Mouse (Mus musculus) heart, postnatal 36 days (tissue): Measurements from ENCODE around the gene Tns4. TPM values are rescaled to one million over a fixed set of nuclear protein-coding genes. Genes with fewer than 3 reads are reported as not detected.

Source experiments
- DNase-seq, 2 experiments: peaks; one replicate each; pipeline ENCODE4 v3.0.0; 2021 to 2022
- intact Hi-C: fragments of 180-260 bp; cut with DNase I; formaldehyde crosslinking; loops from one replicate; pipeline ENCODE4 v1.15.1; 2025
- total RNA-seq, 2 experiments: library from RNA; stranded (reverse); gene quantifications; 2 replicates each; pipeline ENCODE4 v1.2.3; 2021

The Tns4 gene
- total RNA-seq, 2 experiments from 2014 or later, result 0.27 to 0.36 TPM

DNA sequence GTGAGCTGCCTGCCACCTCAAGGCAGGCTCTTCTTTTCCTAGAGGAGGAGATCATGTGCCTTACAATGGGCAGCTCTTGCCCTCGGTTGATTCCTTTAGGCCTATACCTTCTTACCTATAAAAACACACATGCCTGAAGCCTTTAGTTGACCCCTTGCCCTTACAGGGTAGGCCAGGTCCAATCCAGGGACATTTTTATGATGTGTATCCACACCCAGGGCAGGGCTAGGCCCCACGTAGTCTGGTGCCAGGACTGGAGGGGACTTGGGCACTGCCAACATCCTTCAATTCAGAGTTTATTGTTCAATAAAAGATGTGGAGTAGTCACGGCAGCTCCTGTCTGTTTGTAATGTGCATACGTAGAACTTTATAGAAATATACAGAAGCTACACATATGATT, 7.3 kb upstream of the Tns4 start:
- no peak for DNase-seq
- intact Hi-C loops, result no loop called here

DNA sequence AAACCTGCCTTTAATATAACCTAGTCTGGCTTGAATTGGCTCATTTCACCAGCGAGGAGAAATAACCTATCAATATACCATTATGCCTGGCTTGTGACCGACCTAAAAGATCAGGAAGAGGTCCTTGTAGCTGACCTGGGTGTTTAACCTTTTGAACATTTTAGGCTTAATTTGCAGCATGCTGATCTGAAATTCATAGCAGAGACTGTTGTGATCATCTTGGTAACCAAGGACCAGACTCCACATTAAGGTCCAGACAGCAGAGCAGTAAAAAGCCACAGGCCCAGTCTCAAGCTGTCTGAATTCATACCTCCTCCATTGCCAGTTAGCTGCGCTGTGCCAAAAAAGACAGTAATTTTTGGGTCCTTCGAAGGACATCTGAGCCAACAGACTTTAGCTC, 6.7 kb upstream of the Tns4 start:
- no peak for DNase-seq
- intact Hi-C loops, result no loop called here

DNA sequence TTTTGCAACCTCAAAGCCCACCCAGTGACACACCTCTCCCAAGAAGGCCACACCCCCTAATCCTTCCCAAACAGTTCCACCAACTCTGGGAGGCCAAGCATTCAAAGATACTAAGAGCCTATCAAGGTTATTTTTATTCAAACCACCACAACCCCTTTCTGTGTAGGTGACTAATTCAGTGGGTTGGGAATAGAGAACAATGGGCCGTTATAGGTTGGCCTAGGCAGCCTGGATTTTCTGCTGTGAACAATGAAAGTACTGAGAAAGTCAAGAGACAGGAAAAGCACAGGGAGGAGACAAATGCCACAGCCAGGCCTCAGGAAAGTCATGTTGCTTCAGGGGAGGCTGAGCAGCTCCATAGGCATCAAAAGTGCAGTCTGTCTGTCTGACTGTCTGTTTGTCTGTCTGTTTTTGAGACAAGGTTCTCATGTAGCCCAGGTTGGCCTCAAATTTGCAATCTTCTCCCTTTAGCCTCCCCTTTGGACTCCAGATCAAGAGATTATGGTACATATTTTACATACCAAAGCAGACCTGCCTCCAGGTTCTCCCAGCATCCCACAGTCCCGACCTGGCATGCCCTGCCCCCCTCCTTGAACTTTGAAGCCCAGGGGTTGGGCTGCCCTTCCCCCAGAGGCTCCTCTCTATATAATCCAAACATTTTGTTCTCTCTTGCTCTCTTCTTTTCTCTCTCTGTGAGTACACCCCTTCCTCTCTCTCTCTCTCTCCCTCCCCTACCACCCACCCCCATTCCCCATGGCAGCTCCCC, 6.0 kb upstream of the Tns4 start:
- DNase-seq, result no peak
- intact Hi-C loops, result no loop called here

DNA sequence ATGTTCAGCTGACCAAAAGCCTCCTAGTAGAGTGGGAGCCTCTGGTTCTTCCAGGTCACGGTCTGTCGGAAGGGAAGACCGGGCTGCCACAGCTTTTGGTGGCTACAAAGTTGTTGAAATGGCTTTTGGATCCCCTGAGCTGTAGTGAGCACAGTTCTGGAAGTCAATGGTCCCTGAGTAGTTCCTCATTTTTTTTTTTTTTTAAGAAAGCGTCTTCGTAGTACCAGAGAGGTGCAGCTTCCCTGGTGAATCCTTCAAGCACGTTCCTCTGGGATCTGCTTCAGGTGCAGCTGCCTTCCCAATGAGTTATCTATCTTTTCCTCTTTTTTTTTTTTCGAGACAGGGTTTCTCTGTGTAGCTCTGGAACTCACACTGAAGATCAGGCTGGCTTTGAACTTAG, 4.6 kb upstream of the Tns4 start:
- DNase-seq, result no peak
- intact Hi-C loops, result no loop called here

DNA sequence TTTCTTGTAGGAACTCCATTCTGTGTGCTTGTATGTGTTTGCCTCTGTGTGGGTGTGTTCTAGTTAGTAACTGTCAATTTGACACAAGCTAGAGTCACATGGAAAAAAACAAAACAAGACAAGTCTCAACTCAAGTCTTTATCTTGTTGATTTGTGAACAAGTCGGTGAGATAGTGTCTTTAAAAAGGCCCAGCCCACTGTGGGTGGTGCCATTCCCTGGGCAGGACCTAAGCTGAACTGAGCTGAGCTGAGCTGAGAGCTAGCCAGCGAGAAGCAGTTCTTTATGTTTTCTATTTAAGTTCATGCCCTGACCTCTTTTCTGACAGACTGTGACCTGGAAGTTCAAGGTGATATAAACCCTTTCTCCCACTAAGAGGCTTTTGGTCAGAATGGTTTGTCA, 2.6 kb upstream of the Tns4 start:
- intact Hi-C loops, result no loop called here
- DNase-seq, result no peak

DNA sequence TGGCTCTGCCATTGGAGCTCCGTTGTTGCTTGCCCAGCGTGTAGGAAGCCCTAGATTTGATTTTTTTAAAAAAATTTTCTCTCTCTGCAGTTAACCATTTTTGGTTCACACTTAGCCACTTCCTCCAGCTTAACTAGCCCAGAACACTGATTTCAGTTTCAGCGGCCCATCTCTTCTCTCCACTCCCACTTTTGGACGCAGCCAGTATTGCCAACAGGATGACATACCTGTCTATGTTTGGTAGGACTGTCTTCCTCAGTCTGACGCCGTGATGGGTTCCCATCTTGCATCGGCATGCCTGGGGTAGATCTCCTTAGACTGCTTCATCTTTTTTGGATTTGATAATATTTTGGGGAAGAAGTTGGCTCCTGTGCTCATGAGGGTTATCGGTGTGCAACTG, 1.3 kb upstream of the Tns4 start:
- DNase-seq, result no peak
- intact Hi-C loops, result no loop called here

DNA sequence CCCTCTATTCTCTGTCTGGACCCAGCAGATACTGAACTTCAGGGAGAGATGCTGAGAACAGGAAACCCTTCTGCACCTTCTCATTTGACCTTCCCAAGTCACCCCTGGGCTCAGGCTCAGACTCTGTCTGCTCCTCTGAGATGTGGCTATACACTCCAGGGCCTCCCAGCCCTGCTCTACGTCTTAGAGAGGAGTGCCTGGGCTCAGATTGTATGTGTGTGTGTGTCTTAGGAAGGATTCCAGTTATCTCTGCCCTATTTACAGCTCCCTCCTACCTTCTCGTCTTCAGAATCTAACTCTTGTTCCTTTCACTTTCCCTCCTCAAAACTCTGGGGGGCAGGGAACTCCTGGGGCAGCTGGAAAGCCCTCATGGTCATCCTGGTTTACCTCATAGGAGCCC, 620 bp downstream of the Tns4 start:
- intact Hi-C loops, result no loop called here
- DNase-seq, result no peak

DNA sequence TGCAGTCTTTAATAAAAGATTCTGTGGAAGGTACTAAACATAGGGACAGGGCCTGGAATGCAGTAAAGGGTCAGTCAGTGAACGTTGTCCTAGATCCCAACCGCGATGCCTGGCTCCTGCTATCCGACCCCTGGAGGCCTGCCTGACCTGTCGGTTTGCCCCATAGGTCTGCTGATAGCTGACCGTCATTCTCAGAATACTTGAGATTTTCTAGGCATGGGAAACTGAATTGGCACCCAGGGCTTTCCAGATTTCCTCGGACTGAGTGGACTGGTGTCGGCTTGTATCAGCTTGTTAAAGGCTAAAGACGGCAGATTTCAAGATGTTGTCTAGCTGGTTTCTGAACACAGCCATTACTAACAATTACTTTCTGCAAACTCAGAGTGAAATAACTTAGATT, 4.7 kb downstream of the Tns4 start:
- intact Hi-C loops, result no loop called here
- DNase-seq, result no peak

DNA sequence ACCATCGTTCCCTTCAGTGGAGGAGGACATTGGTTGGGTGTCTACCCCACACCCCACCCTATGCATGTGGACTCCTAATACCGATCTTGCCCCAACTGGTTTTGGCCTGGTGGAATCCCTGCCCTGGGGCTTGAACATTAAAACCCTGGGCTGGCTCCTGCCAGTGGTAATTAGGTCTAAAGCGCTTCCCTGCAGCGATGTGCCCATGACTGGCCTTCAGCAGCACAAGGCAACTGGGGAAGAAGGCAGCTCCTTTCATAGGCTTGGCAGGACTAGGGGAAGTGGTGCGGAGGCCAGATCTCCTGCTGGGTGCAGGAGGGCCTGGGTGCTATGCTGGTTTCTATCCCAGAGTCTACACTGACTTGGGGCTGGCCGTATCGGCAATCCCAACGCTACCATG, 5.6 kb downstream of the Tns4 start:
- intact Hi-C loops, result no loop called here

DNA sequence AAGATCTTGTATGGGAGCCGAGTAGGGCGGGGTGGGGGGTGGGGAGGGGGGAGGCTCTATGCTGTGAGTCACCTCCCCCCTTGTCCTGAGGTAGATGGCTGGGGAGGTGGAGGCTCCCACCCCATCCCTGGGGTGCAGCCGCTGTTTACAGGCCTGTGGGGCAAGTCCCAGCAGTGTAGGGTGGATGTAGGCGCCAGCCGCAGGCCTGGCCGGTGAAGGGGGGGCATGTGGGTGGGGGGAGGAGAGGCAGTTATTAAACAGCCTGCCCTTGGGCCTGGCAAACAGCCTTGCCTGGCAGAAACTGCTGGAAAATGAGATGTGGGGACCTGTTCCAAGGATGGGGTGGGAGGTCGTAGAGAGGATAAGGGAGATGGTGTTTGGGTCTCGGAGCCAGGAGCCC, 7.0 kb downstream of the Tns4 start:
- no peak for DNase-seq
- intact Hi-C loops, result no loop called here

More for the DNA sequence above, 5.6 kb downstream of the Tns4 start:
- DNase-seq, result no peak

DNA sequence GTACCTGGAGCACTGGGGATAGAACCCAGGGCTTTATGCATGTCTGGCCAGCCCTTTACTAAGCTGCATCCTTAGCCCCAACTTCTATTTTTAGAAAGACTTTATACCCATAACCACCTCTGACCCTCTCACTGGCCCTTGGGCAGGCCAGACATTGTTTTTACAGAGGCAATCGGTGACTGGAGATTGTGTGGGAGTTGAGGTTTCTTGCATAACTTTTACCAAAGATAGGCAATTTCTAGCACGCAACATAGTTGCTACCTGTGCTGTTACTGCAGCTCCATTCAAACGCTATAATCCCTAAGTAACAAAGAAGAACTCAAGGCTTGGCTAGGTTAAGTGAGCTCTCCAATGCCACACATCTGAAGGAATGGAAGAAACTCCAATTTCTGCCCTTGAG, 7.5 kb downstream of the Tns4 start:
- intact Hi-C loops, result no loop called here
- DNase-seq, result no peak

DNA sequence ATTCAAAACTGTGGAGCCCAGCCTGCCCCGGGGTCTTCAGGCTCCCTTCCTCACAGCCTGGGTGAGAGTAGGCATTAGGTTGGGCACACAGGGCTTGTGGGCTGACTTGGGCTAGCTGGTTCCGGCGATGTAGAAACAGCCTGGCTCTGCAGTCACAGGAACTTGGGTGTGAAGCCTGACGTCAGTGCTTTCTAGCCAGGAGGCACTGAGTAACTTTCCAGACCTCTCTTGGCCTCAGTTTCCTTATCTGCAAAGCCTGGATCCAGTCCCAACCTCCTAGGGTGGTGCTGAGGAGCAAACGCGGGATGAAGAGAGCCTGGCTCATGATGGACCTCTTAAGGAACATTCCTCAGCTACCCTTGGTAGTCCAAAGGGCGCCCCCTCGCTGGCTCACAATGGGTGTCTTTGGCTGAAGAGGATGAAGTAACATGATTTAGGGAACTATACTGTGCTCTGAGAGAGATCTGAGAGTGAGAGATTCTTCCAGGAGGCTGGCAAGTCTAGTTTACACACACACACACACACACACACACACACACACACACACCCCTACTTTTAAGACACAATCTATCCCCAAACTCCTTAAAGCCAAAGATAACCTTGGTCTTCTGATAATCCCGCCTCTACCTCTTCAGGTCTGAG, 8.1 kb downstream of the Tns4 start:
- intact Hi-C loops, result no loop called here
- DNase-seq, result no peak

DNA sequence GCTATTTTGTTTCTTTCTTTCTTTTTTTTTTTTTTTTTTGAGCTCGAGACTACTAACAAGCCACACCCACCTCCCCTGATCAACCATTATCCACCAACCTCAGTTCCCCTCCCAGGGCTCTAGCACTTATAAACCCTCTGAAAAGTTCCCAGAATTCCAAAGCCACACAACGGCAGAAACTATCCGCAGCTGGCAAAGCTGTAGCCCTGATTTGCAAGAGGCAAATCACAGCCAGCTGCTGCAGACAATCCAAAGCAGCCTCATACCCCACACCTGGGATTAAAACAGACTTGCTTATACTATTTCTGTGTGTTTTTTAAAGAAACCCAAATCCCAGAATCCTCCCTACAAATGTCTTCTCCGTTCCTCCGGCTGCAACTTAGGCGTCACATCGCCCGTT, 11.2 kb downstream of the Tns4 start:
- intact Hi-C loops, result no loop called here
- DNase-seq, result no peak

DNA sequence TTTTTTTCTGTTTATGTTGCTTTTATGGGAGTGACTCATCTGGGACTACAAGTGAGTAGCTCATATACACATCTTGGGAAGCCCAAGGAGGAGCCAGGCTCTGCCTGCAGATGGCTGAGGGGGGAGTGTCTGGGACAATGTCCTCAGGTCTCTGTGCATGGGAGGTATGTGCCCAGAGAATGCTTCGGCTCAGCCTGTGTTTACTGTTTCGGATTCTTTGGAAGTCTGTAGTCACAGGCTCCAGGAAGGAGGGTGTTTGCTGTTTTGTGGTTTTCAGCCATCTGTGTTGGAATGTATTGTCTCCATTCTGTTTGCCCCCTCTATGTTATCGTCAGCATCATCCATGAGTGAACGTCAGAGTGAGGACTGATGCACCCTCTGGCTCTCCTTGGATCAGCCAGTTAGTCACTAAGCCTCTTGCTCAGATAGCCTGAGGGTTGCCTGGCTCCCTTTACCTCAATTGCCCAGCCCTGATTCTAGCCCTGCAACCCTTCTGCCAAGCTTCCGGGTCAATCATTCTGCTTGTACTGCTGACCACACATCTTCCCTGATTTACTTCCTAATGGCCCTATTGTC, 12.3 kb downstream of the Tns4 start:
- intact Hi-C loops, result no loop called here
- DNase-seq, result no peak

DNA sequence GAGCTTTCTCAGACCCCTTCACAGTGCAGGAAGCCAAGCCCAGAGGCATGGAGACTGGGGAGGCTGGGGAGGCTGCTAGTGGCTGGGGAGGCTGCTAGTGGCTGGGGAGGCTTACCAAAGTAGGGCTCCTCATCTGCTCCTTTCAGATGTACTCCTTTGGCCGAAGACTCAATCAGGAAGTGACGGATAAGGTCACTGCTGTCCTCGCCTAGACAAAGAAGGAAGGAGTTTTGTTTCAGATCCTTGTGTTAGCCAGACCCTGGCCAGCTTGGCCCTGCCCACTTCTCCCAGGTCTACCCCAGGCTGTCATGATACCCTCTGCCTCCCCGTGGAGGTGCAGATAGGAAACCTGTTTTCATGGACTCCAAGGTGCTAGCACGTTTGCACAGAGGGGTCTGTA, 15.3 kb downstream of the Tns4 start:
- intact Hi-C loops, result no loop called here

DNA sequence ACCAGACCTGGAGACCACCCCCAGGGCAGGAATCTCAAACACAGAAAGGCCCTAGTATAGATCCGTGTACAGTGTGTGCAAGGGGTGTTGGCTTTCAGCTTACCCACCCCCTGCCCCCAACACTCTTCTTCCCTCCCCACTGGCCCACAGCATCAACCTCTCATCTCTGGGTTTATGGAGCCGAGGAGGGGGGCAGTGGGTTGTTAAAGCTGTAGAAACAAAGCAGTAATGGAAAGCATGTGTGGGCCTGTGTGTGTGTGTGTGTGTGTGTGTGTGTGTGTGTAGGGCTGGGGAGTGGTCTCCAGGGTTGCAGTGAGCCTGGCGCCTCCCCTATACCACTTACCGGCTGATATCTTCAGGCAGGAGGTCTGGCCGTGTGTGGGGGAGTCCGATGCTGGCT, 17.2 kb downstream of the Tns4 start:
- intact Hi-C loops, result no loop called here

More for the DNA sequence above, 15.3 kb downstream of the Tns4 start:
- no peak for DNase-seq

DNA sequence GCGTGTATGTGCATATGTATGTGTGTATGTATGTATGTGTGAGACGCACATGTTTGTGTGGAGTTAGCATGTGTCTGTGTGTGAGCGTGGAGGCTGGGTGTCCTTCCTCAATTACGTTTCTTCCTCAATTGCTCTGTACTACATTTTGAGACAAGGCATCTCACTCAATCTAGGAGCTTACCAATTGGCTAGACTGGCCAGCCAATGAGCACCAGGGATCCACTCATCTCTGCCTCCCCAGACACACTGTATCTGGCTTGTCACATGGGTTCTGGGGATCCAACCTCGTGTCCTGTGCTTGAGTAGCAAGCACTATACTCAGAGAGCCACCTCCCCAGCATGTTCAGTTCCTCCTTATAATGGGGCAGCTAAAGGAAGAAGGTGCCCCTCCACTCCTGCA, 20.7 kb downstream of the Tns4 start:
- intact Hi-C loops, result no loop called here
- DNase-seq, result no peak

More for the DNA sequence above, 17.2 kb downstream of the Tns4 start:
- DNase-seq, result no peak

DNA sequence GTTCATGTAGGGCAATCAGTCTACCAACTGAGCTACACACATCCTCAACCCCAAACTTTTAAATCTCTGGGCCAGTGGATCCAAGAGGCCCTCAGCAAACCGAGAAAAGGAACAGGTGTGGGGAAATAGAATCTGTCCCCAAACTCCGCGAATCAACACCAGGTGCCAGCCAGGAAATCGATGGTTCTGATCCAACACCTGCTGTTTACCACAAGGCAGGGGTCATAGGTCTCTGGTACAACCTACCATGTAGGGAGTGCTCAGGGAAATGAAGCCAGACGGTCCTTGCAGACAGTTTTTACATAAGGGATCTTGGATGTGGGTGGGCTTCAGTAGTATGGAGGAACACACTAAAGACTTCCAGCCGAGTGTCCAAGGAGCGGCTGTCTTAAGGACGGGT, 21.5 kb downstream of the Tns4 start:
- no peak for DNase-seq
- intact Hi-C loops, result loop anchor here (2.0 kb wide), 1 partner anchor 55 kb away; no protein-coding TSS in a partner anchor

DNA sequence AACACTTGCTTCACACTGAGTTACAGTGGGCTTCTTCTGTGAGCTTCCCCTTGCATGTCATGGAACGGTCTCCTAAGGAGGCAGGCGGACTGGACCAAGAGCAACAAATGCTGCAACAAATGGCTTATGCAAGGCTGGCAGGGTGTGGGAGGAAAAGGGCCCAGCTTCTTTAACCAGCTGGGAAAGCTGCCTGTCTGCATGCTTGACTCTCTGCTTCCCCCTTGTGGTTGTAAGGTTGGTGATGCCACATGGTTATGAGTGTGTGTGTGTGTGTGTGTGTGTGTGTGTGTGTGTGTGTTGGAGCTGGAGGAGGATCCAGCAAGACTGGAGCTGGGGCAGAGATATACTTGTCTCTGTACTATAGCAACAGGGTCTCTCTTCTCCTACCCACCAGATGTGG, 23.1 kb downstream of the Tns4 start:
- intact Hi-C loops, result loop anchor here (1.0 to 2.0 kb wide), 3 partner anchors 27 to 83 kb away; no protein-coding TSS in a partner anchor
- DNase-seq, result peak; percentile 75 to 82

DNA sequence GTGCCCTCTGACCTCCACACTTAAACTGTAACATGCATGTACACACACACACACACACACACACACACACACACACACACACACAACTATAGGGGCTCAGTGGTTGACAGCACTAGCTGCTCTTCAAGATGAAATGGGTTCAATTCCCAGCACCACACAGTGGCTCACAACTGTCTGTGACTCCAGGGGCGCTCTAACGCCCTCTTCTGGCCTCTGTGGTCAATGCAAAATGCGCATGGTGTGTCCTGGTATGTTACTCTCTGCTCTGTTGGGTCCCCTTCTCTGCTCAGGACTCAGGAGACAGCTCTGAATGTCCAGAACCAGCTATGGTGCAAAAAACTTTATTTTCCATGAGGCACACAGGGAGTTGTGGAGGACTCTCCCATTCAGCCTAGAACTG, 23.8 kb downstream of the Tns4 start:
- intact Hi-C loops, result no loop called here
- no peak for DNase-seq

DNA sequence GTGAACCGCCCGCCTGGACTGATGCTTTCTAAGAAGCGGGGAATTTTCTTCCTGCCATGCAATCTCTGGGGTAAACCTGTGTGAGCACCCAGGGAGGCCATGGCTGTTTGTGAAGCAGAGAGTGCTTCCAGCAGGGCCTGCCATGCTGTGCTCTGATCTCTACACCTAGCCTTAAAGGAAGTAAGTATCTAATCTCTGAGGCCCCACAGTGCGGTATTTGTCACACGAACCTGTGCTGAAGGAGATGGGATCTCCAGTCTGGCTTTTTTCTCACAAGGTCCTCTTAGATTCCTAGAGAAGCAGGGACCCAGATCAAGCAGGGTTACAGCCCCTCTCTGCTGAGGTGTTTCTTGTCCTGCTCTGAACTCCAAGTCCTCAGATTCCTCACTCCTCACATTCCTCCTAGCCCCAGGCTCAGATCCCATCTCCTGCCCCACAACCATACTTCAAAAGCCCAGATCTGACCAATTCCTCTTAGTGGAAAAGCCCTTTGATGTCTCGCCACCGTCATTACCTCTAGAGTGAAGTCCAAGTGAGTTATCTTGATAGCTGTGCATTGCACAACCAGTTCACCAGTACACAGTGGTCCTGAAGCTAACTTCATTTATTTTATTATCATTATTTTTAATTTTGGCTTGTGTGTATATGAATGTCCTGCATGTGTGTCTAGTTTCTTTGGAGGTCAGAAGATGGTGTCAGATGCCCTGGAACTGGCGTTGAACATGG, 25.5 kb downstream of the Tns4 start:
- no peak for DNase-seq
- intact Hi-C loops, result no loop called here
